Mouse (Mus musculus) kidney, postnatal 10 days (tissue): ENCODE measurements around the gene Sod3.

Experiments used
- DNase-seq: peaks from one replicate; pipeline ENCODE4 v3.0.0; 2021; ENCODE audit warnings: mixed read lengths

Sod3 gene

GRCm38 (mm10) chr5:52382837-52383236 is 19.2 kb downstream of the Sod3 start:
- no peak for DNase-seq

- no peak for DNase-seq
Measured at GRCm38 (mm10) chr5:52383748-52384147, 20.2 kb downstream of the Sod3 start.

GRCm38 (mm10) chr5:52386016-52386415 is 22.4 kb downstream of the Sod3 start:
- DNase-seq = no peak

GRCm38 (mm10) chr5:52388092-52388749 is 24.6 kb downstream of the Sod3 start:
- DNase-seq = no peak

GRCm38 (mm10) chr5:52390381-52390780 is 26.8 kb downstream of the Sod3 start:
- DNase-seq = no peak

GRCm38 (mm10) chr5:52391471-52391870 is 27.9 kb downstream of the Sod3 start:
- no peak for DNase-seq

GRCm38 (mm10) chr5:52393756-52394155 is 30.2 kb downstream of the Sod3 start:
- DNase-seq = no peak

GRCm38 (mm10) chr5:52404373-52404772 is 40.8 kb downstream of the Sod3 start:
- no peak for DNase-seq

- DNase-seq = no peak
Measured at GRCm38 (mm10) chr5:52408668-52409315, 45.2 kb downstream of the Sod3 start.

GRCm38 (mm10) chr5:52410197-52410596 is 46.6 kb downstream of the Sod3 start:
- no peak for DNase-seq

- DNase-seq = peak; percentile 55
Measured at GRCm38 (mm10) chr5:52411567-52411966, 48.0 kb downstream of the Sod3 start.

- DNase-seq = no peak
Measured at GRCm38 (mm10) chr5:52415193-52415592, 51.6 kb downstream of the Sod3 start.

GRCm38 (mm10) chr5:52415917-52416316 is 52.3 kb downstream of the Sod3 start:
- DNase-seq = no peak

- DNase-seq = no peak
Measured at GRCm38 (mm10) chr5:52416485-52416884, 52.9 kb downstream of the Sod3 start.
